Mouse (Mus musculus): ENCODE measurements around the gene Mylk. TPM values are rescaled to one million over a fixed set of nuclear protein-coding genes. Genes with fewer than 3 reads are reported as not detected.

Gene Mylk
- total RNA-seq, 1 experiment = 0.27 TPM

DNA sequence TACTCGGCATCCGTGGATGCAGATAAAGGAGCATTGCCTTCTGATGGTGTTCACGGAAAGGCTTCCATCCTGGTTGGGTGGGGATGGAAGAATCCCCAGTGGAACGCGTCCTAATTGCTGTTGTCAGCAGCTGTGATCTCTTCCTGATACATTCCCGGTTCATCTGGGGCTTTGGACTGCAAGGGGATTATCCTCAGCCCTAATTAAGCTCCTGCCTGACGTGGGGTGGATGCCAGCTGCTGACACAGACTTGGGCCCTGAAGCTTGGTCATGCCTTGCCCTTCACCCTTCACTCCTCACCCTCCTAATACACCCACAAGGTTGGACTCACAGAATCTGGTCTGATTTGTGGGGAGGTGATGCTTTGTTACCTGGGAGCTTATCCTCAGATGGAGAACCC lies 109.1 kb downstream of the Mylk start:
- no peak overlapping the region for H3K4me3 ChIP-seq (ENCODE audit: insufficient read depth in 1 of 2, low read depth in 1 of 2, low read length in 2 of 2, poor library complexity in 1 of 2, severe bottlenecking in 1 of 2)
- no peak for DNase-seq (ENCODE audit: low read depth, low spot score)
- in situ Hi-C loops (cut with MboI; ENCODE audit: low sequenced_read_pairs in 2 of 2, unreplicated experiment in 2 of 2) = no loop called here
- H3K4me1 ChIP-seq (ENCODE audit: control insufficient read depth in 2 of 2, insufficient read depth in 2 of 2, low read length in 2 of 2, poor library complexity in 1 of 2) = no peaks in the 10 kb centered on the region
- no peaks in the 10 kb centered on the region for H3K9me3 ChIP-seq (ENCODE audit: control insufficient read depth, insufficient read depth, low read depth, low read length)
- no peak for TF ChIP-seq ZNF384 (IDR thresholded peaks at IDR 0.05; ENCODE audit: low read depth, low read length)
- H3K36me3 ChIP-seq (ENCODE audit: control insufficient read depth, insufficient read depth, low read length, poor library complexity, severe bottlenecking) = no peaks in the 10 kb centered on the region
- no peak overlapping the region for H3K27ac ChIP-seq (ENCODE audit: insufficient read depth, low read depth, low read length, poor library complexity, severe bottlenecking)
- H3K9ac ChIP-seq (ENCODE audit: insufficient read depth, low read depth, low read length, poor library complexity, severe bottlenecking) = no peak overlapping the region

DNA sequence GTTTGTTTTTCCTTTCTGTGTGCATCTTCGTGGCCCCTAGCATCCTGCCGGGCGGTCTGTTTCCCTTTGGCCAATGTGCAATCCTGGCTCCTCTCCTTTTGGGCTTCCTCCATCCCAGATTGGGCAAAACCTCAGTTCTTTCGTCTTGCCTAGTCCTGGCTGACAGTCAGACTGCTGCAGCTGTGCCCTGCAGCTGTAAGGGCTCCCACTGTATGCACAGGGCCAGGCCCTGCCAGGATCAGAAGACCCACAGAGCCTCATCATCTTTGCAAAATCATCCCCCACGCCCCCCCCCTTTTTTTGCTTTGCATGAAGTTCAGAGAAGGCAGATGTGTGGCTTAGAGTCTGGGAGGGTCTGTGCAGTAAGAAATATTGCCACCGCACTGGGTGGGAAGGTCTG lies 110.1 kb downstream of the Mylk start:
- no peaks in the 10 kb centered on the region for H3K36me3 ChIP-seq (ENCODE audit: control insufficient read depth, insufficient read depth, low read length, poor library complexity, severe bottlenecking)
- H3K9me3 ChIP-seq (ENCODE audit: control insufficient read depth, insufficient read depth, low read depth, low read length) = no peaks in the 10 kb centered on the region
- no peaks in the 10 kb centered on the region for H3K4me1 ChIP-seq (ENCODE audit: control insufficient read depth in 2 of 2, insufficient read depth in 2 of 2, low read length in 2 of 2, poor library complexity in 1 of 2)
- in situ Hi-C loops (cut with MboI; ENCODE audit: low sequenced_read_pairs in 2 of 2, unreplicated experiment in 2 of 2) = no loop called here
- H3K4me3 ChIP-seq (ENCODE audit: insufficient read depth in 1 of 2, low read depth in 1 of 2, low read length in 2 of 2, poor library complexity in 1 of 2, severe bottlenecking in 1 of 2) = no peak overlapping the region
- H3K27ac ChIP-seq (ENCODE audit: insufficient read depth, low read depth, low read length, poor library complexity, severe bottlenecking) = no peak overlapping the region
- no peak overlapping the region for H3K9ac ChIP-seq (ENCODE audit: insufficient read depth, low read depth, low read length, poor library complexity, severe bottlenecking)
- DNase-seq (ENCODE audit: low read depth, low spot score) = no peak
- no peak for TF ChIP-seq ZC3H11A (IDR thresholded peaks at IDR 0.05; ENCODE audit: borderline replicate concordance, low read depth, low read length)
- no peak for TF ChIP-seq MAFK (IDR thresholded peaks at IDR 0.05; ENCODE audit: insufficient read depth, low read depth, low read length)
- TF ChIP-seq CHD2 (IDR thresholded peaks at IDR 0.05; ENCODE audit: low read depth, low read length) = no peak
- TF ChIP-seq HCFC1 (IDR thresholded peaks at IDR 0.05; ENCODE audit: borderline replicate concordance, insufficient read depth, low read length) = no peak
- no peak for TF ChIP-seq ZNF384 (IDR thresholded peaks at IDR 0.05; ENCODE audit: low read depth, low read length)

DNA sequence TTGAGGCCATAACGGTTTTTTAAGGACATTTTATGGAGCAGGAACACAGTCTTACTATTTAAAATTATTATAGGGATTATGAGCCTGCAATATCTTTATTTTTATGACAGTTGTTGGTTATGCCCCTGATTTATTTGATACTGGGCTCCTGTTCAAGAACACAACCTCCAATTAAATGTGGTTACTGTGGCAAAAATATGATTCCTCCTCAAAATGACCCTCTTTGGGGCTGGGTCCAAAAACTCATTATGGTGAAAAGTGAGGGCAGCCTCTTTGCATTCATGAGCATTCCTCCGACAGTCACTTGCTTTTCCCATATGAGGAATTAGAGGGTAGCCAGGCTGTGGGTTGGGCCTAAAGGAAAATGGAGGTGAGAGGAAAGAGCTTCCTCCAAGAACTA lies 110.7 kb downstream of the Mylk start:
- H3K9me3 ChIP-seq (ENCODE audit: control insufficient read depth, insufficient read depth, low read depth, low read length) = no peaks in the 10 kb centered on the region
- in situ Hi-C loops (cut with MboI; ENCODE audit: low sequenced_read_pairs in 2 of 2, unreplicated experiment in 2 of 2) = no loop called here
- DNase-seq (ENCODE audit: low read depth, low spot score) = no peak
- no peak overlapping the region for H3K4me3 ChIP-seq (ENCODE audit: insufficient read depth in 1 of 2, low read depth in 1 of 2, low read length in 2 of 2, poor library complexity in 1 of 2, severe bottlenecking in 1 of 2)
- H3K9ac ChIP-seq (ENCODE audit: insufficient read depth, low read depth, low read length, poor library complexity, severe bottlenecking) = no peak overlapping the region
- no peaks in the 10 kb centered on the region for H3K36me3 ChIP-seq (ENCODE audit: control insufficient read depth, insufficient read depth, low read length, poor library complexity, severe bottlenecking)
- H3K4me1 ChIP-seq (ENCODE audit: control insufficient read depth in 2 of 2, insufficient read depth in 2 of 2, low read length in 2 of 2, poor library complexity in 1 of 2) = no peaks in the 10 kb centered on the region
- TF ChIP-seq ZC3H11A (IDR thresholded peaks at IDR 0.05; ENCODE audit: borderline replicate concordance, low read depth, low read length) (no peak), HCFC1 (IDR thresholded peaks at IDR 0.05; ENCODE audit: borderline replicate concordance, insufficient read depth, low read length) (no peak), MAFK (IDR thresholded peaks at IDR 0.05; ENCODE audit: insufficient read depth, low read depth, low read length) (no peak), CHD2 (IDR thresholded peaks at IDR 0.05; ENCODE audit: low read depth, low read length) (no peak), ZNF384 (IDR thresholded peaks at IDR 0.05; ENCODE audit: low read depth, low read length) (no peak)
- H3K27ac ChIP-seq (ENCODE audit: insufficient read depth, low read depth, low read length, poor library complexity, severe bottlenecking) = no peak overlapping the region

DNA sequence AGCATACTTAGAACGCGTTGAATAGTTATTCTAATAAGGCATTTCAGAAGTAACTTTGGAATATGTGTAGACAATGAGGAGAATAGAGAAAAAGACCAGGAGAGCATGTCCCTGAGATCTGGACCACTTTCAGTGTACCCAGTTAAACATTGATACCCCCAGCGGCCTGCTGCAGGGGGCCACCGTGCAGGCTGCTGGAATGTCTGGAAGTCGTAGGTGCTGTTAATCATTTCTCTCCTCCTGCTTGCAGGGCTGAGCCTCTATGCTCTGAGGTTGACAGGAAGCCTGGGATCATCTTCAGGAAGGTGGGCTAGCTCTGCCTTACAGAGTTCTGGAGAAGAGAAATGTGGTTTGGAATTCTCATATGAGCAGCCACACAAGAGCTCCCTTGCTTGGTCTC lies 112.6 kb downstream of the Mylk start:
- no peak for TF ChIP-seq HCFC1 (IDR thresholded peaks at IDR 0.05; ENCODE audit: borderline replicate concordance, insufficient read depth, low read length)
- TF ChIP-seq CHD2 (IDR thresholded peaks at IDR 0.05; ENCODE audit: low read depth, low read length) = no peak
- TF ChIP-seq ZNF384 (IDR thresholded peaks at IDR 0.05; ENCODE audit: low read depth, low read length) = no peak
- TF ChIP-seq MAFK (IDR thresholded peaks at IDR 0.05; ENCODE audit: insufficient read depth, low read depth, low read length) = no peak
- TF ChIP-seq ZC3H11A (IDR thresholded peaks at IDR 0.05; ENCODE audit: borderline replicate concordance, low read depth, low read length) = no peak
- DNase-seq (ENCODE audit: low read depth, low spot score) = no peak
- Histone ChIP-seq H3K36me3 (ENCODE audit: control insufficient read depth, insufficient read depth, low read length, poor library complexity, severe bottlenecking) (no peaks in the 10 kb centered on the region), H3K4me1 (ENCODE audit: control insufficient read depth in 2 of 2, insufficient read depth in 2 of 2, low read length in 2 of 2, poor library complexity in 1 of 2) (no peaks in the 10 kb centered on the region), H3K4me3 (ENCODE audit: insufficient read depth in 1 of 2, low read depth in 1 of 2, low read length in 2 of 2, poor library complexity in 1 of 2, severe bottlenecking in 1 of 2) (no peak overlapping the region), H3K27ac (ENCODE audit: insufficient read depth, low read depth, low read length, poor library complexity, severe bottlenecking) (no peak overlapping the region), H3K9me3 (ENCODE audit: control insufficient read depth, insufficient read depth, low read depth, low read length) (no peaks in the 10 kb centered on the region), H3K9ac (ENCODE audit: insufficient read depth, low read depth, low read length, poor library complexity, severe bottlenecking) (no peak overlapping the region)
- in situ Hi-C loops (cut with MboI; ENCODE audit: low sequenced_read_pairs in 2 of 2, unreplicated experiment in 2 of 2) = no loop called here

DNA sequence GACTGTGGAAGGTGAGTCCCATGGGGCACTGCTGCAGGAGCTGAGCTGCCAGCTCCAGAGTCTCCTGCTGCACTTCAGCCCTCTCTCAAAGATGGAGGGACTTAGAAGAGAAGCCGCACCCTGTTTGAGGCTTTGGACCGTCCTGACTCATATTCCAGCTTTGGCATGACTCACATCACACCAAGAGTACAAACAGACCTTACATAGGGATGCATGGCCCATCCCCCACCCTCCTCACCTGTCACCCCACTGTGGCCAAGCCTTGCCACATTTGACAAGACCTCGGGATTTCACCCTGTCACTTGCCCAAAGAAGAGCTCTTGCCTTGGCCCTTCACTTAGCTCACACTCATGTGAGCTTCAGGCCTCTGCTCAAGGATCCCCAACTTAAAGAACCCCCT lies 115.8 kb downstream of the Mylk start:
- TF ChIP-seq ZC3H11A (IDR thresholded peaks at IDR 0.05; ENCODE audit: borderline replicate concordance, low read depth, low read length) (no peak), ZNF384 (IDR thresholded peaks at IDR 0.05; ENCODE audit: low read depth, low read length) (no peak), CHD2 (IDR thresholded peaks at IDR 0.05; ENCODE audit: low read depth, low read length) (no peak), HCFC1 (IDR thresholded peaks at IDR 0.05; ENCODE audit: borderline replicate concordance, insufficient read depth, low read length) (no peak), MAFK (IDR thresholded peaks at IDR 0.05; ENCODE audit: insufficient read depth, low read depth, low read length) (no peak)
- H3K36me3 ChIP-seq (ENCODE audit: control insufficient read depth, insufficient read depth, low read length, poor library complexity, severe bottlenecking) = no peaks in the 10 kb centered on the region
- DNase-seq (ENCODE audit: low read depth, low spot score) = no peak
- in situ Hi-C loops (cut with MboI; ENCODE audit: low sequenced_read_pairs in 2 of 2, unreplicated experiment in 2 of 2) = no loop called here
- no peak overlapping the region for H3K4me3 ChIP-seq (ENCODE audit: insufficient read depth in 1 of 2, low read depth in 1 of 2, low read length in 2 of 2, poor library complexity in 1 of 2, severe bottlenecking in 1 of 2)
- no peak overlapping the region for H3K27ac ChIP-seq (ENCODE audit: insufficient read depth, low read depth, low read length, poor library complexity, severe bottlenecking)
- H3K9me3 ChIP-seq (ENCODE audit: control insufficient read depth, insufficient read depth, low read depth, low read length) = no peaks in the 10 kb centered on the region
- no peaks in the 10 kb centered on the region for H3K4me1 ChIP-seq (ENCODE audit: control insufficient read depth in 2 of 2, insufficient read depth in 2 of 2, low read length in 2 of 2, poor library complexity in 1 of 2)
- no peak overlapping the region for H3K9ac ChIP-seq (ENCODE audit: insufficient read depth, low read depth, low read length, poor library complexity, severe bottlenecking)
